Mouse (Mus musculus) liver, embryonic 16.5 days (tissue): ENCODE results near the gene Ros1. TPM values are rescaled to one million over a fixed set of nuclear protein-coding genes. Genes with fewer than 3 reads are reported as not detected.

ENCODE experiments used
- ATAC-seq: fragments of 200-750 bp; cut with Nextera tagmentation; 2 replicates; pipeline ENCODE4 v1.8.0; 2017; ENCODE audit warnings: low read depth, mild to moderate bottlenecking, moderate number of reproducible peaks, moderate library complexity
- H3K27ac ChIP-seq: fragments of 300-500 bp; sonication (generic); 2 replicates; pipeline ENCODE4 v1.5.1; 2014; ENCODE audit warnings: mild to moderate bottlenecking, low read length
- H3K27me3 ChIP-seq: fragments of 300-500 bp; sonication (generic); 2 replicates; pipeline ENCODE4 v1.6.1; 2014; ENCODE audit warnings: low read depth, low read length, mixed read lengths; ENCODE audit not compliant: control insufficient read depth, insufficient read depth
- H3K36me3 ChIP-seq: fragments of 300-500 bp; sonication (generic); 2 replicates; pipeline ENCODE4 v1.6.1; 2014; ENCODE audit warnings: mild to moderate bottlenecking; ENCODE audit not compliant: control insufficient read depth, insufficient read depth
- H3K4me1 ChIP-seq: fragments of 300-500 bp; sonication (generic); 2 replicates; pipeline ENCODE4 v1.6.1; 2014; ENCODE audit warnings: low read depth, low read length, mixed read lengths; ENCODE audit not compliant: control insufficient read depth
- H3K4me2 ChIP-seq: fragments of 300-500 bp; sonication (generic); 2 replicates; pipeline ENCODE4 v1.6.1; 2014; ENCODE audit warnings: low read depth, low read length, mixed read lengths
- H3K4me3 ChIP-seq: fragments of 300-500 bp; sonication (generic); 2 replicates; pipeline ENCODE4 v1.5.1; 2014; ENCODE audit warnings: low read depth, mild to moderate bottlenecking, low read length
- H3K9ac ChIP-seq: fragments of 300-500 bp; sonication (generic); 2 replicates; pipeline ENCODE4 v1.6.1; 2014; ENCODE audit warnings: low read depth, low read length
- H3K9me3 ChIP-seq: fragments of 300-500 bp; sonication (generic); replicated peaks from 2 replicates; pipeline ENCODE4 v1.6.1; 2016; ENCODE audit warnings: low read length; ENCODE audit not compliant: control insufficient read depth
- WGBS: fragments of 180-500 bp; shearing (Covaris S2); extraction: QIAGEN DNeasy Blood & Tissue Kit; methylation state at CpG from one replicate; pipeline ENCODE4 v1.1.7; 2014; ENCODE audit not compliant: insufficient replicate concordance; 5-methylcytosine and 5-hydroxymethylcytosine counted together
- polyA plus RNA-seq: library from polyadenylated mRNA; unstranded; fragments of >200 nt; fragmentation: Nextera tagmentation; extraction: Ambion mirVana; gene quantifications from 2 replicates; pipeline ENCODE4 v1.2.1, GENCODE M21; 2015

The Ros1 gene
- polyA plus RNA-seq, 1 experiment from 2014 or later = 0.04 TPM

DNA sequence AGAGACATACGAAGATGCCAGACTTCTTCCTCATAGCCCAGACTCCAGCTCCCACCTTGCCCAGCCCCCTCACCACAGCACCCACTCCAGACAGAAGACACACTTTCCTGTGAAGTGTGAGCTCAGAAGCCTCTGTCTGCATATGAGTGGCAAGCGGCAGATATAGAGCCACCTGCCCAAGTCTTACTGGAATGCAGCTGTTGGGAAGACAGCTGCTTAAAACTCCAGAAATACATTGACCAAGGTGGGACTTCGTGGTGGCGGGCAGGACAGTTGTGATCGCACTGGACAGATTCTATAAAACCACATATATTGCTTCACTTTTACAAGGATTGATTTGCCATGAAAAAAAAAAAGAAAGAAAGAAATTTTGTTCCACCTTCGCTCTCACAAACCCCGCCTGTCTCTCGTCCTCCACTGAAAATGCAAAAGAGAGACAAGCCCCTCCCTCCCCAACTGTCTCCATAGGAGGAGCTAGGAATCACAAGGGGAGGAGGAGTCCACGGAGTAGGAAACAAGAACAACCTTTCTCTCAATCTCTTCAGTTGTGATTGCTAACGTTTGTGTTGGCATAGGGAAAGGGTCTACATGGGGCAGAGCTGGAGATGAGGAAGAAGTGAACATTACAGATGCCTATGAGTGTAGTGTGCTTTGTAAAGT, 165.5 kb downstream of the Ros1 start:
- Histone ChIP-seq H3K27me3 (peaks cover 44% of the 10 kb centered on the region), H3K4me2 (no peak overlapping the region), H3K4me1 (no peaks in the 10 kb centered on the region), H3K9ac (no peak overlapping the region), H3K4me3 (no peak overlapping the region), H3K9me3 (no peaks in the 10 kb centered on the region), H3K36me3 (no peaks in the 10 kb centered on the region), H3K27ac (no peak overlapping the region)
- no peak for ATAC-seq
- WGBS = 2% methylated on average over 10 of the region's 10 CpGs

DNA sequence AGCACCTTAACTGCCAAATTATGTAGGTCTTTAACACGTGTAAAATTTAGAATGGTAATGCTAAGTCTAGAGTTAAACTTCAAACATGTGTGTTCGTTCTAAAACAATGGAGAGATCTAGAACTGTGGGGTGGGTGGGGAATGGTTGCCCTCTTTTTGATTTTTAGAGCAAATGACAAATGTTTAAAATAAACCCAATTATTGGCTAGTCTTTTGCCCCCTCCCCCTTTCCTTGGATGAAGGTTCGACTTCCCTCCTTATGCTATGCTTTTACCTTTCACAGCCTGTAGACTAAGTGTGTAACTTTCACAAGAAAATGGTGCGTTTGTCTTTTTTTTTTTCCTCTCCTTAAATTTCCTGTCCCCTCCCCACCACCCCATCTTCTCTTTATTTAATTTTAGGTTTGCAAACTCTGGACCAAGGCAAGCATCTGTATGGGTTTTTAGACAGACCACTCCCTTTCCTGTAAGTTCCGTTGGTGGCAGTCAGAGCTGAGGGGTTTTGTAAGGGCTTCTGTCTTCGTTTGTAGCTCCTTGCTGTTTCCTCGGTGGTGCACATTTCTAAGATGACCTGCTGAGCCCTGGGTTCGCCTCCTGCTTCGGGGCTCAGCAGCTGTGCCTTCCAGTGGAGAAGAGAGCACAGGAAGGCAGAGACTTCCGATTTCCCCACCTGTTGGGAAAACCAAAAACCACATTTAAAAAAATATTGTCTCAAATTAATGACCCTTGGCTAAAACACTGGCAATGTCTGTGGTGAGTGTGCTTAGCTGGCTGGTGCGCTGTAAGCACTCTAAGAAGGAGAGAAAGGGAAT, 166.3 kb downstream of the Ros1 start:
- Histone ChIP-seq H3K36me3 (no peaks in the 10 kb centered on the region), H3K4me3 (no peak overlapping the region), H3K4me2 (no peak overlapping the region), H3K9me3 (no peaks in the 10 kb centered on the region), H3K27ac (no peak overlapping the region), H3K9ac (no peak overlapping the region), H3K27me3 (peaks cover 52% of the 10 kb centered on the region), H3K4me1 (no peaks in the 10 kb centered on the region)
- 3% methylated on average over 11 of the region's 11 CpGs for WGBS
- ATAC-seq = no peak

DNA sequence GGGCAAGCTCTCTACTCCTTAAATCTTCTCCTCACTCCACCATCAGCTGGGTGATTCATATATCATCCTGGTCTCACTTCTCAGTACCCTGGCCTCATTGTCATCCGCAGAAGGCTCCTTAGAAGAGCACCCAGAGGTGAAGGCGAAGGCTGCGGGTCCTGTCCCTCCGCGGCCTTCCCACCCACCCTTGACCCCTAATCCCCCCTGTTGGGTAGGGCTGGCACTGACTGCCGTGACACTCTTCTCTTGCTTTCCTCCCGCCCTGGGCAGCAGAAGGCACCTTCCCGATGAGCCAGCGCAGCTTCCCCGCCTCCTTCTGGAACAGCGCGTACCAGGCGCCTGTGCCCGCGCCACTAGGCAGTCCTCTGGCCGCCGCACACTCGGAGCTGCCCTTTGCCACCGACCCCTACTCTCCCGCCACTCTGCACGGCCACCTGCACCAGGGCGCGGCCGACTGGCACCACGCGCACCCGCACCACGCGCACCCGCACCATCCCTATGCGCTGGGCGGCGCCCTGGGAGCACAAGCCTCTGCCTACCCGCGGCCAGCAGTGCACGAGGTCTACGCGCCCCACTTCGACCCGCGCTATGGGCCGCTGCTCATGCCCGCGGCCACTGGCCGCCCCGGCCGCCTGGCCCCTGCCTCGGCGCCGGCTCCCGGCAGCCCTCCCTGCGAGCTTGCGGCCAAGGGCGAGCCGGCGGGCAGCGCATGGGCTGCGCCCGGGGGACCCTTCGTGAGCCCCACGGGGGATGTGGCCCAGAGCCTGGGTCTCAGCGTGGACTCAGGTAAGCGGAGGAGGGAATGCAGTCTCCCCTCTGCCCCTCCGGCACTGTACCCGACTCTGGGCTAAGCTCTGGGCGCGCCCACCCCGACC, 167.6 kb downstream of the Ros1 start:
- Histone ChIP-seq H3K9ac (no peak overlapping the region), H3K27ac (no peak overlapping the region), H3K4me2 (peak overlapping the region; percentile 13; the same call in 1 of the 2 replicates), H3K27me3 (peaks cover 66% of the 10 kb centered on the region), H3K9me3 (no peaks in the 10 kb centered on the region), H3K4me3 (peak overlapping the region; percentile 21), H3K4me1 (no peaks in the 10 kb centered on the region), H3K36me3 (no peaks in the 10 kb centered on the region)
- no peak for ATAC-seq
- 2% methylated on average over 67 of the region's 68 CpGs for WGBS

DNA sequence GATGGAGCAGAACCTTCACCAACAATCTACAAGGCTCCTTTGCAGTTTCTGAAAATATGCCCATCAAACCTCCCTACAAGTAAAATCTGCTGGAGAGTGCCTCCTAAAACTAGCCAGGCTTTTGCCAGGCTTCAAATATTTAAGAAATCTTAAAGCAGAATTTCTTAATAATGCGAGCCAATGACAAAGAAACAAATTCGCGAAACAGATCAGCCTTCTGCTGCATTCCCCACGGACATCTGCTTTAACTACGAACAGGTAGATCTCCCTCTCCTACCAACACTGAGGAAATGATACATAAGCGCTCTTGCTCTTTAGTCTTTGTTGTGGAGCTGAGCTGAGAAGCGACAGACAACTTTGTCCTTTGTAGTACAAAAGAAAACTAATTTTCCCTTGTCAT, 169.2 kb downstream of the Ros1 start:
- Histone ChIP-seq H3K27me3 (peaks cover 79% of the 10 kb centered on the region), H3K4me2 (no peak overlapping the region), H3K27ac (no peak overlapping the region), H3K4me1 (no peaks in the 10 kb centered on the region), H3K4me3 (no peak overlapping the region), H3K9ac (no peak overlapping the region), H3K9me3 (no peaks in the 10 kb centered on the region), H3K36me3 (no peaks in the 10 kb centered on the region)
- no peak for ATAC-seq
- 5% methylated on average over 7 of the region's 7 CpGs for WGBS

DNA sequence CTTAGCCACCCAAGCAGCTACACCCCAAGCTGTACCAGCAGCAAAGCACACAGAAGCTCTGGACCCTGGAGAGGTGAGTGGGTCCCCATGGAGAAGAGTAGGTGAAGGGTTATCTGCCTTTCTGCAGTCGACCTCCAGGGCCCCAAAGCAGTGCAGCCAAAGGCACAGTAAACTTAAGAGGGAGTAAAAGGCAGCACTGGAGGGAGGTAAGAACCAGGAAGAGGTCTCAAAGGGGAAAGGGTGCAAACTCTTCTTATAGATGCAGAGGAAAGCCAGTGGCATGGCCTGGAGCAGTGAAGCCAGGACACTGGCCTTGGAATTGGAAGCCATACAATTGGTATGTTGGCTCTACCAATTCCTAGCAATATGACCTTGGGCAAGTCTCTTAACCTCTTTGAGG, 169.8 kb downstream of the Ros1 start:
- H3K4me1 ChIP-seq = no peaks in the 10 kb centered on the region
- H3K4me2 ChIP-seq = no peak overlapping the region
- H3K36me3 ChIP-seq = no peaks in the 10 kb centered on the region
- H3K27me3 ChIP-seq = peaks cover 84% of the 10 kb centered on the region
- H3K27ac ChIP-seq = no peak overlapping the region
- H3K9me3 ChIP-seq = no peaks in the 10 kb centered on the region
- 0% methylated on average over 1 of the region's 1 CpGs for WGBS
- no peak overlapping the region for H3K9ac ChIP-seq
- H3K4me3 ChIP-seq = no peak overlapping the region
- ATAC-seq = no peak

DNA sequence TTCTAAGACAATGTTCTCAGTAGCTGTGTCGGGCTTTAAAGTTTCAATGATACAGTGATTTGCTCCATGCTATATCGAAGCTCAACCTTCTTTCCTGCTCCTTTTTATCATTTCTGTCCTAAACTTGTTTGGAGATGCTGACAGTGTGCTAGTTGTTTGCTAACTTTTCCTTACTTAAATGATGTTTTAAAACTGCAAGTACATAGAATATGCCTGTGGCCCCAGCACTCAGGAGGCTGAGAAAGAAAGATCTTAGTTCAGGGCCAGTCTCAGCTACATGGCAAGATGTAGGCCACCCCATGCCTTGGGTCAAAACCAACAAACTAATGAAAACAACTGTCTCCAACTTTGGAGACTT, 171.0 kb downstream of the Ros1 start:
- Histone ChIP-seq H3K27ac (no peak overlapping the region), H3K27me3 (peaks cover 79% of the 10 kb centered on the region), H3K4me1 (no peaks in the 10 kb centered on the region), H3K4me3 (no peak overlapping the region), H3K9me3 (no peaks in the 10 kb centered on the region), H3K36me3 (no peaks in the 10 kb centered on the region), H3K4me2 (no peak overlapping the region), H3K9ac (no peak overlapping the region)
- no peak for ATAC-seq
- WGBS = 17% methylated on average over 2 of the region's 2 CpGs

DNA sequence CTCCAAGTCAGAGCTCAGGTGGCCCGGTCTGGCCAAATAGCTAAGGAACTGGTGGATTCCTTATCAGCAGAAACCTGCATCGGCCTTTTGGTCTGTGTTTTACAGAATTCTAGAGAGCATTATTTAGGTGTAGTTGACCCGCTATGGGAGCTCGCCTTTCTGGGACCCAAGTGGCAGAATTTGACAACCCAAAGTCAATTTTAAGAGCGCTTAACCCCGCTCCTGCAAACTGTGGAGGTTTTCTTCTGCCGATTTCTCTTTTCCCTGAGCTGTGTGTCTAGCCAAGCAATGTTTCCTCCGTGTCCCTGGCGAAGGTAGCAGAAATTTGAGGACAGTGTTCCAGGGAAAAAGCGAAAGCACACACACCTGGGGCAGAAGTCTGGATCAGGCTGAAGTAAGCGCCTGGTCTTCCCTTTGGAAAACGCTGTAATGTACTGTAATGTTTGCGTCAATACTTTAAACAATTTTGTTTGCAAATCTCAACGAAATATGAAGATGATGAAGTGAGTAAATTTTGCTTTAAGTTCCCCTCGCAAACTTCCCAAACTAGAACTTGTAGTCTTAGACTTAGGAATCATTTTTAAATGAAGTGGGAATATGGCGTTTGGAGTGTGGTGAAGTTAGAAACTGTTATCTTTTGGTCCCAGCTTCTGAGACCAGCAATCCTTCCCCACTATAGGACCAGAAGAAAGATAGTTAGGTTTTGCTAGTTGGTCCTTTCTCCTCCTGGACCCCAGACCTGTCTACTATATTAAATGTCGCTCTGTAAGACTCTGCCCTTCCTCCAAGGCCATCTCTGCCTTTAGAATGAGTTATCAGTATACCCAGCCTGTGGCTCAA, 171.6 kb downstream of the Ros1 start:
- WGBS = 3% methylated on average over 17 of the region's 17 CpGs
- Histone ChIP-seq H3K27me3 (peaks cover 73% of the 10 kb centered on the region), H3K27ac (no peak overlapping the region), H3K4me2 (no peak overlapping the region), H3K36me3 (no peaks in the 10 kb centered on the region), H3K9ac (no peak overlapping the region), H3K4me1 (no peaks in the 10 kb centered on the region), H3K4me3 (no peak overlapping the region), H3K9me3 (no peaks in the 10 kb centered on the region)
- ATAC-seq = no peak

DNA sequence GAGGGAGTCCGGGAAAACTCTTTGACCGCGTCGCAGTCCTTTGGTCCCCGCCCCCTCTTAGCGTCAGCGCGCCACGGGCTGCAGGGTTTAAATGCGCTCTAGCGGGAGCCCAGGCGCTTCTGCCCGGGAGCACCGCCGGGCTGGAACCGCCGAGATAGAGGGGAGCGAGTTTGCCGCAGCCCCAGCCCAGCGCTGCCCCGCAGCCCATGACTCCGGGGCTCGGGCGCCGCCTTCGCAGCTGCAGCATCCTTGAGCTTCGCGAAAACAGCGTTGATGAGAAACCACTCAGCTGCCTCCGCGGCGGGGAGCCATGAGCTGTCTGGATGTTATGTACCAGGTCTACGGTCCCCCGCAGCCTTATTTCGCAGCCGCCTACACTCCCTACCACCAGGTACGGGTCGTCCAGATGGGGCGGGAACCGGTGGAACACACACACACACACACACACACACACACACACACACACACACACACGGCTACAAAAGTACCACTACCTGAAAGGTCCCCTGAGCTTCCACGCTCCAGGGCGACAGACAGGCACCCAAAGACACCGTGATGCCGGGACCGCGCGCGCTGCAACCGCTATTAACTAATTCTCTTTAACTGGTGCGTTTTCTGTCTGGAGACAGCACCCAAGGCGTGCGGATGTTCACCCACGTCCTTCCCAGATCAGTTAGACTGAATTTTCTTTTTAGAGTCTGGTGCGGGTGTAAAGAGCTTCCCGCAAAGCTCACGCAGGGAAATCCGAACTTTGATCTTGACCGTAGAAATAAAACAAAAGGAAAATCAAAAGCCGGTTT, 172.4 kb downstream of the Ros1 start, which contains the start of gene Vgll2:
Gene Vgll2, plus strand, starts transcription at position 90 of the 800 bp plus-strand sequence.
- WGBS = 1% methylated on average over 60 of the region's 60 CpGs

More for the DNA sequence above, 172.4 kb downstream of the Ros1 start, which contains the start of gene Vgll2:
- Histone ChIP-seq H3K4me3 (peak within 1 kb of the TSS; percentile 34), H3K36me3 (no peaks in the 10 kb centered on the region), H3K9me3 (no peaks in the 10 kb centered on the region), H3K4me1 (no peaks in the 10 kb centered on the region), H3K27ac (no peak within 1 kb of the TSS), H3K4me2 (peak within 1 kb of the TSS; percentile 43), H3K27me3 (peaks cover 65% of the 10 kb centered on the region), H3K9ac (no peak within 1 kb of the TSS)
- no peak for ATAC-seq
